Mouse (Mus musculus) kidney, embryonic 14.5 days (tissue): ENCODE results near the gene Sppl2b. TPM values are rescaled to one million over a fixed set of nuclear protein-coding genes. Genes with fewer than 3 reads are reported as not detected.

ENCODE experiments used
- ATAC-seq: fragments of 200-750 bp; cut with Nextera tagmentation; 2 replicates; pipeline ENCODE4 v1.8.0; 2017; ENCODE audit warnings: moderate number of reproducible peaks, mild to moderate bottlenecking, moderate TSS enrichment, moderate library complexity; ENCODE audit not compliant: low FRiP score, low TSS enrichment
- H3K27ac ChIP-seq: fragments of 300-500 bp; sonication (generic); 2 replicates; pipeline ENCODE4 v1.5.1; 2014; ENCODE audit warnings: low read depth, mild to moderate bottlenecking, low read length, moderate library complexity, mixed read lengths
- H3K27me3 ChIP-seq: fragments of 300-500 bp; sonication (generic); 2 replicates; pipeline ENCODE4 v1.6.1; 2014; ENCODE audit warnings: mild to moderate bottlenecking, low read length; ENCODE audit not compliant: control insufficient read depth, insufficient read depth
- H3K36me3 ChIP-seq: fragments of 300-500 bp; sonication (generic); 2 replicates; pipeline ENCODE4 v1.6.1; 2014; ENCODE audit warnings: low read length, mixed read lengths; ENCODE audit not compliant: control insufficient read depth, insufficient read depth
- H3K4me1 ChIP-seq: fragments of 300-500 bp; sonication (generic); 2 replicates; pipeline ENCODE4 v1.6.1; 2014; ENCODE audit warnings: low read length, mixed read lengths; ENCODE audit not compliant: control insufficient read depth, insufficient read depth
- H3K4me2 ChIP-seq: fragments of 300-500 bp; sonication (generic); replicated peaks from 2 replicates; pipeline ENCODE4 v1.6.1; 2014; ENCODE audit warnings: low read depth, mild to moderate bottlenecking, low read length
- H3K4me3 ChIP-seq: fragments of 300-500 bp; sonication (generic); 2 replicates; pipeline ENCODE4 v1.5.1; 2014; ENCODE audit warnings: mild to moderate bottlenecking, low read length
- H3K9ac ChIP-seq: fragments of 300-500 bp; sonication (generic); 2 replicates; pipeline ENCODE4 v1.6.1; 2014; ENCODE audit warnings: low read depth, mild to moderate bottlenecking, low read length, moderate library complexity
- H3K9me3 ChIP-seq: fragments of 300-500 bp; sonication (generic); 2 replicates; pipeline ENCODE4 v1.6.1; 2016; ENCODE audit warnings: low read length; ENCODE audit not compliant: control insufficient read depth
- WGBS: fragments of 180-500 bp; shearing (Covaris S2); extraction: QIAGEN DNeasy Blood & Tissue Kit; methylation state at CpG from one replicate; pipeline ENCODE4 v1.1.7; 2014; 5-methylcytosine and 5-hydroxymethylcytosine counted together
- polyA plus RNA-seq: library from polyadenylated mRNA; unstranded; fragments of >200 nt; fragmentation: Nextera tagmentation; extraction: Ambion mirVana; gene quantifications from 2 replicates; pipeline ENCODE4 v1.2.1, GENCODE M21; 2014

The Sppl2b gene
- polyA plus RNA-seq, 1 experiment from 2014 or later = 35.1 TPM

DNA sequence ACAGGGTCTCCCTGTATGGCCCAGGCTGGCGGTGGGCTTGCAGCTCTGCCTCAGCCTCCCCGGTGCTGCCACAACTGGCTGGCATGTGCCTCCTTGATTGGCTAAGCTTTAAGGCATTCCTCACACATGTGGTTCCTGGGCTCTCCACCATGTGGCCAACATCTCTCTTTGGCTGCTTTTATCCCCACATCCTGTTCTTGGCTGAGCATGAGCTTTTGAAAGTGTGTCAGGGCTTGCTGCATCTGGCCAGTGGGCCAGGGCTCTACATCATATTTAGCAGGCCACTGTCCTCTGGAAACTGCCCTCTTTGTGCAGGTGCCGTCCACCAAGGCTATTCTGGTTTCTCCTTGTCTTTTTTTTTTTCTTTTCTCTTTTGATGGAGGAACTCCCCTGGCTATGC is 1.2 kb downstream of the Sppl2b start:
- peak overlapping the region; percentile 79; the same call in 1 of the 2 replicates for H3K4me3 ChIP-seq
- H3K27ac ChIP-seq = no peak overlapping the region
- WGBS = 74% methylated on average over 3 of the region's 3 CpGs
- peak overlapping the region; percentile 77; the same call in 1 of the 2 replicates for H3K9ac ChIP-seq
- no peak for ATAC-seq
- peaks cover 18% of the 10 kb centered on the region for H3K4me1 ChIP-seq
- no peaks in the 10 kb centered on the region for H3K27me3 ChIP-seq
- peak overlapping the region; percentile 98 for H3K4me2 ChIP-seq
- H3K9me3 ChIP-seq = no peaks in the 10 kb centered on the region
- H3K36me3 ChIP-seq = peaks cover 23% of the 10 kb centered on the region

DNA sequence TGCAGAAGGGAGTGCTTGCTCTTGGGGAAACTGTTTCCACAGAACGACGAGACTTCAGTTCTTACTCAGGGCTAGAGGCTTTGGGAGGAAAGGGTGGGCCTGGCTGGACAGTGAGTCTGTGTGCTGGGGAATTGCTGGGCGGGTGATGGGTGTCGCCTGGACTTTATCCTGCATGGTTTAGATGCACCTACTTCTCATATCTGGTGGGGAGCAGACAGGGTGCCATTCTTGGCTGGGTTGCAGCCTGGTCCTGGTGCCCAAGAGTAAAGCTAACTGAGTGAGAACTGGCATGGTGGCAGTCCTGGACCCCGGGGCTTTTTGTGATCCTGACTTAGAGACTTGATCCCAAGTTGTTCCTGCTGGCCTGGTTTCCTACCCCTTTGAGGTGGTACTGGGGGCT is 1.8 kb downstream of the Sppl2b start:
- peaks cover 23% of the 10 kb centered on the region for H3K36me3 ChIP-seq
- no peaks in the 10 kb centered on the region for H3K9me3 ChIP-seq
- H3K27ac ChIP-seq = no peak overlapping the region
- H3K27me3 ChIP-seq = no peaks in the 10 kb centered on the region
- H3K4me2 ChIP-seq = no peak overlapping the region
- no peak overlapping the region for H3K4me3 ChIP-seq
- H3K4me1 ChIP-seq = peaks cover 18% of the 10 kb centered on the region
- no peak overlapping the region for H3K9ac ChIP-seq
- 78% methylated on average over 5 of the region's 5 CpGs for WGBS
- ATAC-seq = no peak

DNA sequence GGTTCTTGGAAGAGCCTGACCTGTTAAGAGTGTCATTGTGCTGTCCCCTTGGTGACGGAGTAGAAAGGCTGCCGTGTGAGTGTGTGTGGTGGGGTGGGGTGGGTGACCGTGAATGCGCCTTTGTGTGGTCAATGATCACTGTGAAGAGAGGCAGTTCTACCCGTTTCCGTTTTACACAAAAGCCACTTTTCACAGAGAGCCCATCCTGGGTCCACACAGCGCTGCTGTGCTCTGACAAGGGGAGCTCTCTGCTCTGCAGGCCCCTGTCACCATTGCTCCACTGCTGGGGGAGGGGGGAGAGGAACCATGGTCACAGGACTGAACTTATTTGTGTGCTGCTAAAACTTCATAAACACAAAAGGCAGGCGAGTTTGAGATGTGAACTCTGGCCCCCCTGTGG is 2.3 kb downstream of the Sppl2b start:
- 78% methylated on average over 8 of the region's 8 CpGs for WGBS
- Histone ChIP-seq H3K4me1 (peaks cover 18% of the 10 kb centered on the region), H3K4me3 (no peak overlapping the region), H3K36me3 (peaks cover 21% of the 10 kb centered on the region), H3K9ac (peak overlapping the region; percentile 34; the same call in 1 of the 2 replicates), H3K27me3 (no peaks in the 10 kb centered on the region), H3K9me3 (no peaks in the 10 kb centered on the region), H3K4me2 (no peak overlapping the region), H3K27ac (no peak overlapping the region)
- no peak for ATAC-seq

GRCm38 (mm10) chr10:80857848-80858247 is 2.8 kb downstream of the Sppl2b start:
- ATAC-seq = no peak
- H3K4me2 ChIP-seq = no peak overlapping the region
- 63% methylated on average over 3 of the region's 3 CpGs for WGBS

GRCm38 (mm10) chr10:80858350-80858935 is 3.4 kb downstream of the Sppl2b start:
- Histone ChIP-seq H3K4me2 (no peak overlapping the region), H3K9ac (no peak overlapping the region), H3K4me3 (no peak overlapping the region), H3K9me3 (no peaks in the 10 kb centered on the region), H3K27ac (no peak overlapping the region), H3K36me3 (peaks cover 23% of the 10 kb centered on the region), H3K4me1 (peaks cover 18% of the 10 kb centered on the region), H3K27me3 (no peaks in the 10 kb centered on the region)
- no peak for ATAC-seq
- 72% methylated on average over 7 of the region's 7 CpGs for WGBS

More at GRCm38 (mm10) chr10:80857848-80858247, 2.8 kb downstream of the Sppl2b start:
- H3K9ac ChIP-seq = peak overlapping the region; percentile 34; the same call in 1 of the 2 replicates
- H3K4me3 ChIP-seq = no peak overlapping the region
- H3K4me1 ChIP-seq = peaks cover 18% of the 10 kb centered on the region
- H3K36me3 ChIP-seq = peaks cover 23% of the 10 kb centered on the region
- H3K9me3 ChIP-seq = no peaks in the 10 kb centered on the region
- no peaks in the 10 kb centered on the region for H3K27me3 ChIP-seq
- no peak overlapping the region for H3K27ac ChIP-seq

GRCm38 (mm10) chr10:80862305-80862704 is 7.2 kb downstream of the Sppl2b start:
- WGBS = 89% methylated on average over 5 of the region's 5 CpGs

GRCm38 (mm10) chr10:80864446-80864845 is 9.4 kb downstream of the Sppl2b start:
- ATAC-seq = no peak
- no peaks in the 10 kb centered on the region for H3K9me3 ChIP-seq
- H3K9ac ChIP-seq = no peak overlapping the region
- H3K27ac ChIP-seq = no peak overlapping the region
- H3K4me3 ChIP-seq = no peak overlapping the region
- H3K4me1 ChIP-seq = no peaks in the 10 kb centered on the region
- no peak overlapping the region for H3K4me2 ChIP-seq
- WGBS = 93% methylated on average over 16 of the region's 16 CpGs
- peaks cover 59% of the 10 kb centered on the region for H3K36me3 ChIP-seq
- H3K27me3 ChIP-seq = no peaks in the 10 kb centered on the region

More at GRCm38 (mm10) chr10:80862305-80862704, 7.2 kb downstream of the Sppl2b start:
- no peak for ATAC-seq
- H3K4me3 ChIP-seq = no peak overlapping the region
- H3K9me3 ChIP-seq = no peaks in the 10 kb centered on the region
- H3K4me1 ChIP-seq = no peaks in the 10 kb centered on the region
- H3K4me2 ChIP-seq = no peak overlapping the region
- H3K36me3 ChIP-seq = peaks cover 47% of the 10 kb centered on the region
- no peak overlapping the region for H3K27ac ChIP-seq
- no peak overlapping the region for H3K9ac ChIP-seq
- no peaks in the 10 kb centered on the region for H3K27me3 ChIP-seq

GRCm38 (mm10) chr10:80870993-80871392 is 15.9 kb downstream of the Sppl2b start:
- H3K9me3 ChIP-seq = no peaks in the 10 kb centered on the region
- peaks cover 22% of the 10 kb centered on the region for H3K36me3 ChIP-seq
- no peaks in the 10 kb centered on the region for H3K4me1 ChIP-seq
- H3K27me3 ChIP-seq = peaks cover 5% of the 10 kb centered on the region; the same call in 1 of the 2 replicates
- no peak overlapping the region for H3K4me3 ChIP-seq
- H3K27ac ChIP-seq = no peak overlapping the region
- ATAC-seq = no peak
- H3K9ac ChIP-seq = no peak overlapping the region
- no peak overlapping the region for H3K4me2 ChIP-seq
- 88% methylated on average over 4 of the region's 6 CpGs for WGBS

DNA sequence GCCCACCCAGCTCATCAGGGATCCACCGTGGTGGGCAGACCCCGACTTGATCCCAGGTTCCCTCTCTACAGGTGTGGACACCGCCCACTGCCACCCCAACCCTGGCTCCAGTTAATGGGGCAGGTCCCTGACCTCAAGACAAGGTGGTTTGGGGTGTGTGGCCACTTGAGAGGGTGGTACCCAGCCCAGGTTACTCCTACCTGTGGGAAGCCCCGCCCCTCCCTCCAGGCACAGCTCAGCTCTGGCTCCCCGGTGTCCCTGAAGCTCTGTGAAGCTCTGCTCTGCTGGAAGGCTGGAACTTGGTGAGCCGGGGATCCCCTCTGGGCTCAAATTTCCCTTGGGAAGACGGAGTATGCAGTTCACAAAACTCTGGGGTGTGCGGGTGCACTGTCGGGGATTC is 16.5 kb downstream of the Sppl2b start, which contains the start of gene Tmprss9:
Gene Tmprss9 (plus strand): TSS at position 268 of the 400 bp plus-strand sequence.
- H3K9ac ChIP-seq = no peak within 1 kb of the TSS; the same call in 1 of the 2 replicates
- 30% methylated on average over 9 of the region's 9 CpGs for WGBS
- peaks cover 5% of the 10 kb centered on the region; the same call in 1 of the 2 replicates for H3K27me3 ChIP-seq
- no peaks in the 10 kb centered on the region for H3K4me1 ChIP-seq
- H3K36me3 ChIP-seq = peaks cover 18% of the 10 kb centered on the region
- no peak within 1 kb of the TSS for H3K27ac ChIP-seq
- no peaks in the 10 kb centered on the region for H3K9me3 ChIP-seq
- ATAC-seq = no peak
- no peak within 1 kb of the TSS for H3K4me2 ChIP-seq
- no peak within 1 kb of the TSS for H3K4me3 ChIP-seq
